Mouse (Mus musculus): ENCODE measurements around the gene Gprc5d. TPM values are rescaled to one million over a fixed set of nuclear protein-coding genes. Genes with fewer than 3 reads are reported as not detected.
A peak's percentile ranks its signal among the peaks of the same experiment; 100 is the strongest.

Gene Gprc5d
- not detected in 2 replicates for polyA plus RNA-seq (2015; fragmentation: Nextera tagmentation; extraction: Ambion mirVana)

- peaks cover 3% of the 10 kb centered on the region for H3K4me1 ChIP-seq (replicated peaks)
- H3K36me3 ChIP-seq = no peaks in the 10 kb centered on the region
- H3K4me3 ChIP-seq = no peak within 1 kb of the TSS
- H3K9ac ChIP-seq = no peak within 1 kb of the TSS
- no peak within 1 kb of the TSS for H3K4me2 ChIP-seq
- no peaks in the 10 kb centered on the region for H3K9me3 ChIP-seq
- 89% methylated on average over 5 of the region's 5 CpGs for WGBS
- H3K27me3 ChIP-seq = peaks cover 17% of the 10 kb centered on the region; the same call in 1 of the 2 replicates
- H3K27ac ChIP-seq (replicated peaks) = no peak within 1 kb of the TSS
- no peak for ATAC-seq (ENCODE audit: low read depth)
Observed at GRCm38 (mm10) chr6:135118183-135118582, at the start of gene Gprc5d. Gene Gprc5d, minus strand, starts transcription at chr6:135118283.

- Histone ChIP-seq H3K27me3 (peaks cover 9% of the 10 kb centered on the region; the same call in 1 of the 2 replicates), H3K36me3 (no peaks in the 10 kb centered on the region), H3K4me1 (replicated peaks) (peaks cover 14% of the 10 kb centered on the region), H3K9ac (no peak overlapping the region), H3K4me2 (no peak overlapping the region), H3K4me3 (0 out of 2 replicates have a peak overlapping the region, but pooled peaks have one; percentile 51), H3K27ac (replicated peaks) (no peak overlapping the region), H3K9me3 (no peaks in the 10 kb centered on the region)
- 48% methylated on average over 5 of the region's 5 CpGs for WGBS
- no peak for ATAC-seq (ENCODE audit: low read depth)
Observed at GRCm38 (mm10) chr6:135166712-135167111, 48.6 kb upstream of the Gprc5d start.

GRCm38 (mm10) chr6:135166262-135166661, 48.2 kb upstream of the Gprc5d start:
- Histone ChIP-seq H3K27me3 (peaks cover 9% of the 10 kb centered on the region; the same call in 1 of the 2 replicates), H3K9me3 (no peaks in the 10 kb centered on the region), H3K4me3 (no peak overlapping the region), H3K36me3 (no peaks in the 10 kb centered on the region), H3K4me1 (replicated peaks) (peaks cover 14% of the 10 kb centered on the region), H3K27ac (replicated peaks) (no peak overlapping the region), H3K9ac (no peak overlapping the region), H3K4me2 (no peak overlapping the region)
- WGBS = 94% methylated on average over 3 of the region's 3 CpGs
- ATAC-seq (ENCODE audit: low read depth) = no peak

DNA sequence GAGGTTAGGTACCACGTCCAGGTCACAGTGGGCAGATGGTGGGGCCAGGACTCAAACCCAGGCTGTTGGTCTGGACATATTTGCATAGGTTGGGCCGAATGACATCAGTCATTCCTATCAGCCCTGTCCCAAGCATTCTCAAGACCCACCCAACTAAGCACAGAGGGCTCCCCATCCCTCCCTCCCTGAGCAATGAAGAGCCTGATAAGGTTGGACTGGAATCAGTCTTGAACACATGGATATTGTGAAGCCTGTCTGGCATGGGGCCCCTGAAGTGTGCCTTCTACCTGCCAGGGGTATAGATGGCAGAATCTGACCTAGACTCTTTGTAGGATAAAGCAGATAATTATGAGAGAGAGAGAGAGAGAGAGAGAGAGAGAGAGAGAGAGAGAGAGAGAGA, 47.6 kb upstream of the Gprc5d start:
- Histone ChIP-seq H3K27ac (replicated peaks) (no peak overlapping the region), H3K9me3 (no peaks in the 10 kb centered on the region), H3K27me3 (peaks cover 9% of the 10 kb centered on the region; the same call in 1 of the 2 replicates), H3K4me1 (replicated peaks) (peaks cover 14% of the 10 kb centered on the region), H3K36me3 (no peaks in the 10 kb centered on the region), H3K4me3 (no peak overlapping the region), H3K4me2 (no peak overlapping the region), H3K9ac (no peak overlapping the region)
- WGBS = 76% methylated on average over 2 of the region's 2 CpGs
- no peak for ATAC-seq (ENCODE audit: low read depth)

GRCm38 (mm10) chr6:135165191-135165590, 47.1 kb upstream of the Gprc5d start:
- Histone ChIP-seq H3K36me3 (no peaks in the 10 kb centered on the region), H3K27me3 (peaks cover 9% of the 10 kb centered on the region; the same call in 1 of the 2 replicates), H3K9ac (no peak overlapping the region), H3K4me2 (no peak overlapping the region), H3K27ac (replicated peaks) (no peak overlapping the region), H3K4me3 (no peak overlapping the region), H3K9me3 (no peaks in the 10 kb centered on the region), H3K4me1 (replicated peaks) (peaks cover 14% of the 10 kb centered on the region)
- WGBS = 72% methylated on average over 3 of the region's 3 CpGs
- ATAC-seq (ENCODE audit: low read depth) = no peak

GRCm38 (mm10) chr6:135162861-135163260, 44.8 kb upstream of the Gprc5d start:
- Histone ChIP-seq H3K9ac (no peak overlapping the region), H3K27ac (replicated peaks) (no peak overlapping the region), H3K36me3 (no peaks in the 10 kb centered on the region), H3K27me3 (peaks cover 9% of the 10 kb centered on the region; the same call in 1 of the 2 replicates), H3K4me2 (no peak overlapping the region), H3K4me1 (replicated peaks) (peaks cover 7% of the 10 kb centered on the region), H3K4me3 (no peak overlapping the region), H3K9me3 (no peaks in the 10 kb centered on the region)
- no peak for ATAC-seq (ENCODE audit: low read depth)
- WGBS = 85% methylated on average over 4 of the region's 4 CpGs

- no peaks in the 10 kb centered on the region for H3K9me3 ChIP-seq
- WGBS = 93% methylated on average over 3 of the region's 3 CpGs
- peaks cover 6% of the 10 kb centered on the region; the same call in 1 of the 2 replicates for H3K27me3 ChIP-seq
- ATAC-seq (ENCODE audit: low read depth) = no peak
- H3K27ac ChIP-seq (replicated peaks) = no peak overlapping the region
- H3K4me2 ChIP-seq = no peak overlapping the region
- no peak overlapping the region for H3K9ac ChIP-seq
- H3K4me3 ChIP-seq = no peak overlapping the region
- no peaks in the 10 kb centered on the region for H3K36me3 ChIP-seq
- 0 out of 2 replicates have a peak, but pooled peaks cover 2% of the 10 kb centered on the region for H3K4me1 ChIP-seq (replicated peaks)
Observed at GRCm38 (mm10) chr6:135162311-135162710, 44.2 kb upstream of the Gprc5d start.

- no peak for ATAC-seq (ENCODE audit: low read depth)
- 75% methylated on average over 4 of the region's 4 CpGs for WGBS
- no peak overlapping the region for H3K27ac ChIP-seq (replicated peaks)
- peaks cover 3% of the 10 kb centered on the region; the same call in 1 of the 2 replicates for H3K27me3 ChIP-seq
- H3K4me1 ChIP-seq (replicated peaks) = no peaks in the 10 kb centered on the region
- no peak overlapping the region for H3K9ac ChIP-seq
- H3K36me3 ChIP-seq = no peaks in the 10 kb centered on the region
- no peak overlapping the region for H3K4me3 ChIP-seq
- H3K9me3 ChIP-seq = no peaks in the 10 kb centered on the region
- H3K4me2 ChIP-seq = no peak overlapping the region
Observed at GRCm38 (mm10) chr6:135161356-135161755, 43.3 kb upstream of the Gprc5d start.

DNA sequence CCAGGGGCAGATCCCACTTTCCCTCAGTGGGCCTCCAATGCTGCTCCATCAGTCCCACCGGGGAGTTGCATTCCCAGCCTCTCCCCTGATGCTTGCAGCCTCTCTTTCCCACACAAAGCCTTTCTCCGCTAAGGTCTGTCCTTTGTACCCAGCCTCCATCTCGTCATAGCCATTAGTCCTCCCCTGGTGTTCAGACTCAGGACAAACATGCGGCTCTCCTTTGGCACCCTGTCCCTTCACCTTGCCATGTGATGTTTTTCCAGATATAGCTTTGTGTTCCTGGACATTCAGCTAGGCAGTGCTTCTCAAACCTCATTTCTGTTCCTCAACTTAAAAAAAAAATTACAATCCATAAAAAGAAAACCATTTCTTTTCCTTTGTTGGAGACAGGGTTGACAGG, 40.4 kb upstream of the Gprc5d start:
- no peaks in the 10 kb centered on the region for H3K36me3 ChIP-seq
- H3K9ac ChIP-seq = no peak overlapping the region
- H3K4me2 ChIP-seq = no peak overlapping the region
- no peaks in the 10 kb centered on the region for H3K27me3 ChIP-seq
- H3K4me3 ChIP-seq = no peak overlapping the region
- no peak for ATAC-seq (ENCODE audit: low read depth)
- H3K4me1 ChIP-seq (replicated peaks) = no peaks in the 10 kb centered on the region
- WGBS = 34% methylated on average over 4 of the region's 4 CpGs
- H3K9me3 ChIP-seq = no peaks in the 10 kb centered on the region
- no peak overlapping the region for H3K27ac ChIP-seq (replicated peaks)

- Histone ChIP-seq H3K4me3 (no peak overlapping the region), H3K9me3 (no peaks in the 10 kb centered on the region), H3K4me2 (no peak overlapping the region), H3K27me3 (no peaks in the 10 kb centered on the region), H3K4me1 (replicated peaks) (no peaks in the 10 kb centered on the region), H3K9ac (no peak overlapping the region), H3K27ac (replicated peaks) (no peak overlapping the region), H3K36me3 (no peaks in the 10 kb centered on the region)
- no peak for ATAC-seq (ENCODE audit: low read depth)
- WGBS = 87% methylated on average over 4 of the region's 4 CpGs
Observed at GRCm38 (mm10) chr6:135157496-135157895, 39.4 kb upstream of the Gprc5d start.

GRCm38 (mm10) chr6:135156597-135156996, 38.5 kb upstream of the Gprc5d start:
- Histone ChIP-seq H3K9me3 (no peaks in the 10 kb centered on the region), H3K27me3 (no peaks in the 10 kb centered on the region), H3K4me1 (replicated peaks) (no peaks in the 10 kb centered on the region), H3K4me2 (no peak overlapping the region), H3K4me3 (no peak overlapping the region), H3K36me3 (no peaks in the 10 kb centered on the region), H3K9ac (no peak overlapping the region), H3K27ac (replicated peaks) (no peak overlapping the region)
- ATAC-seq (ENCODE audit: low read depth) = no peak
- 83% methylated on average over 8 of the region's 8 CpGs for WGBS

DNA sequence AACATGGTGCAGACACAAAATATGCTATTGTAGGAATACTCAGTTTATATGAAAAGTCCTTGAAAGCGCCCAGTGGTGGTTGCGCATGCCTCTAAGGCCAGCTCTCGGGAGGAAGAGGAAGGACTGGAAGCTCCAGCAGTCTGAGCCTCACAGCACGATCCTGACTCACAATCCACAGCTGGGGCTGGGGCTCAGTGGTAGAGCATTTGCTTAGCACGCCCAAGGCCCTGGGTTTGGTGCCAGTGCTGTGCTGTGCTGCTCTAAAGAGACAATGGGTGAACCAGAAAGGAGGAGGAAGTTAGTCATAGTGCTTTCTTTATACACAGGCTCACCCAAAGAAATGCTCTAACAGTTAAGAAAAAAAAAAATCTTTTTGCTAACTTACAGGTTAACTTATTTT, 35.6 kb upstream of the Gprc5d start:
- H3K27me3 ChIP-seq = no peaks in the 10 kb centered on the region
- 77% methylated on average over 5 of the region's 5 CpGs for WGBS

GRCm38 (mm10) chr6:135150311-135150710, 32.2 kb upstream of the Gprc5d start:
- no peaks in the 10 kb centered on the region for H3K27me3 ChIP-seq
- H3K4me2 ChIP-seq = no peak overlapping the region
- no peaks in the 10 kb centered on the region for H3K36me3 ChIP-seq
- H3K9me3 ChIP-seq = no peaks in the 10 kb centered on the region
- H3K4me1 ChIP-seq (replicated peaks) = no peaks in the 10 kb centered on the region
- no peak for ATAC-seq (ENCODE audit: low read depth)
- WGBS = 43% methylated on average over 5 of the region's 5 CpGs
- no peak overlapping the region for H3K27ac ChIP-seq (replicated peaks)
- H3K9ac ChIP-seq = no peak overlapping the region
- H3K4me3 ChIP-seq = no peak overlapping the region

More for the DNA sequence above, 35.6 kb upstream of the Gprc5d start:
- no peaks in the 10 kb centered on the region for H3K9me3 ChIP-seq
- H3K27ac ChIP-seq (replicated peaks) = no peak overlapping the region
- H3K4me2 ChIP-seq = no peak overlapping the region
- H3K4me3 ChIP-seq = no peak overlapping the region
- no peak overlapping the region for H3K9ac ChIP-seq
- no peaks in the 10 kb centered on the region for H3K4me1 ChIP-seq (replicated peaks)
- ATAC-seq (ENCODE audit: low read depth) = no peak
- no peaks in the 10 kb centered on the region for H3K36me3 ChIP-seq

All from neural tube, embryonic 13.5 days (tissue).